Mouse (Mus musculus) left cerebral cortex, postnatal 10 days (tissue): ENCODE measurements around the gene Kif15. TPM values are rescaled to one million over a fixed set of nuclear protein-coding genes. Genes with fewer than 3 reads are reported as not detected.
A peak's percentile ranks its signal among the peaks of the same experiment; 100 is the strongest.

ENCODE experiments used
- DNase-seq, 2 experiments: peaks; one replicate each; pipeline ENCODE4 v3.0.0; 2021 to 2022; ENCODE audit warnings: low spot score in 2 of 2, mixed read lengths in 1 of 2; ENCODE audit errors: extremely low spot score in 1 of 2
- intact Hi-C: fragments of 180-260 bp; cut with DNase I; formaldehyde crosslinking; loops from one replicate; pipeline ENCODE4 v1.15.1; 2025
- total RNA-seq, 2 experiments: library from RNA; stranded (reverse); gene quantifications; 2 replicates each; pipeline ENCODE4 v1.2.3; 2021

The Kif15 gene
- total RNA-seq, result 1 to 10 TPM; 3.6 to 4.9 TPM

- intact Hi-C loops, result no loop called here
Observed at GRCm38 (mm10) chr9:122950643-122951475, at the start of gene Kif15, which contains the start of gene 1110059G10Rik. Kif15 (plus strand) TSS chr9:122951046. 1110059G10Rik (minus strand) TSS chr9:122951000.

DNA sequence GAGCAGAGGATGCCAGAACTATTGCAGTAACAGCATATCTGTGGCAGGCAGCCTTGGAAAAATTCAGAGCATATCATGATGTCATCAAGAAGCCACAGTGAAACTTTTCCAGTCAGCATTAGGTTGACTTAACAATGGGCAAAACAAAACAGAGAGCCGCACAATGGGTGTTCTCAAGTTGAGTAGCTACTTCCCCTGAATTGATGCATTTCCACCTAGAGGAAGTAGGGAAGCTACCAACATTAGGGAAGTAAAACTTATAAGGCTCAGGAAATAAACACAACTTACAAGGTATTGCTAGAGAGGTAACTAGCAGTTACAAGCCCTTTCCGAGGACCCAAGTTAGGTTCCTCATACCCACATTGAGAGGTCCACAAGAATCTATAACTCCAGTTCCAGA lies 49.8 kb upstream of the Kif15 start:
- intact Hi-C loops, result no loop called here
- no peak for DNase-seq

More at GRCm38 (mm10) chr9:122950643-122951475, at the start of gene Kif15, which contains the start of gene 1110059G10Rik:
- DNase-seq, result peak; percentile 93

- intact Hi-C loops, result no loop called here
- peak; percentile 46 to 85 for DNase-seq
Observed at GRCm38 (mm10) chr9:122902717-122903535, 47.9 kb upstream of the Kif15 start.

DNA sequence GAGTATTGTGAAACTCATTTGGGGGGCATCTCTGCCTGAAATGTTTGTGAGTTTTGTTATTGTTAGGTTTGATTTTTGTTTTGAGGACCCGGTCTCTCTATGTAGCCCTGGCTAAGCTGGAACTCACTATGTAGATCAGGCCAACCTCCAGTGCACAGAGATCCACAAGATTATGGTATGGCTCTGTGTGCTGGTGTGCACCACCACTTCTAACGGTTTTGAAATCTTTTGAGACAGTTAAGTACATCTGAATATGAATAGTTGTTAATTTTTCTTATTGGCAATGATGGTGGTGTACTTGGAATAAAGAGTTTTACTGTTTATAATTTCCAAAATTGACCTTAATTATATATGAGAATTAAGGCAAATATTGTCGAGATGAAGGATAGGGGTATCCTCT lies 28.4 kb upstream of the Kif15 start:
- no peak for DNase-seq
- intact Hi-C loops, result no loop called here

- DNase-seq, result peak; percentile 67 to 87
- intact Hi-C loops, result no loop called here
Observed at GRCm38 (mm10) chr9:122922936-122923381, 27.9 kb upstream of the Kif15 start, which contains the start of gene Zfp105. Zfp105 (plus strand) TSS chr9:122923072.

DNA sequence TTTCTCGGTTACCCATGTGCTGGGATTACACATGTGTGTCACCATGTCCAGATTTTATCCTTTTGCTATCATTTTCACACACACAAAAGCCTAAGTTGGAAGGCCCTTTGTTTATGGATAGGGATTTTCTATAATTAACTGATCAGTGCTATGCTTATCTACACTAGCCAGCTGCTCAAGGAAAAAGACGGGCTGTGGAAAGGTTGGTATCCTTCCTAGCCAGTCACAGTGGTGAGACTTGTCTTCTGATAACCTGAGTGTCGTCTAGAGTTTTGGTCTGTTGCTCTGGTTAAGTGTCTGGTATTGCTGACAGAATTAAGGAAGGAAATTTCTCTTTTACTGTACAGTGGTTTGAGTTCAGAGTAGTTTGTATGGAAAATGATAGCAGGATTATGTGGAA lies 21.9 kb upstream of the Kif15 start:
- intact Hi-C loops, result no loop called here
- no peak for DNase-seq

- DNase-seq, result no peak
- intact Hi-C loops, result no loop called here
Observed at GRCm38 (mm10) chr9:122998406-122999192, 47.8 kb downstream of the Kif15 start.

- no peak for DNase-seq
- intact Hi-C loops, result no loop called here
Observed at GRCm38 (mm10) chr9:122999193-122999586, 48.3 kb downstream of the Kif15 start.

GRCm38 (mm10) chr9:123004718-123005117 lies 53.9 kb downstream of the Kif15 start:
- DNase-seq, result no peak
- intact Hi-C loops, result no loop called here

DNA sequence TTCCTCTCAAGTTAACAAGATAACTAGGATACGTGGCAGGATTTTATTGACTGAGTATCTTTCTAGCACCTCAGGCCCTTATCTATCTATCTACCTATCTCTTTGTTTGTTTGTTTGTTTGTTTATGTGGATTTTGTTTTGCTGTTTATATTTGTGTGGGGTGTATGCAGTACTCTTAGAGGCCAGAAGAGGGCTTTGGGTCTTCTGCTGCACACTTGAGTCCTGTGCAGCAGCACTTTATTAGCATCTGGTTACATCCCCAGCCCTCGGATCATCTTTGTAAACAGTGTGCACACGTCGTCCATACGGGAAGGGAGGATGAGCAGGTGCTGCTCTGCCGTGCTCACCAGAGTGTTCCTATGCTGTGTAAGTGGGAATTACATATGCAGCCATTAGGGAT lies 55.2 kb downstream of the Kif15 start:
- intact Hi-C loops, result no loop called here
- no peak for DNase-seq

GRCm38 (mm10) chr9:123020995-123021631 lies 70.3 kb downstream of the Kif15 start, which contains the start of gene Tmem42:
Tmem42 (plus strand) TSS chr9:123021326.
- intact Hi-C loops, result no loop called here
- peak; percentile 78 to 92 for DNase-seq

DNA sequence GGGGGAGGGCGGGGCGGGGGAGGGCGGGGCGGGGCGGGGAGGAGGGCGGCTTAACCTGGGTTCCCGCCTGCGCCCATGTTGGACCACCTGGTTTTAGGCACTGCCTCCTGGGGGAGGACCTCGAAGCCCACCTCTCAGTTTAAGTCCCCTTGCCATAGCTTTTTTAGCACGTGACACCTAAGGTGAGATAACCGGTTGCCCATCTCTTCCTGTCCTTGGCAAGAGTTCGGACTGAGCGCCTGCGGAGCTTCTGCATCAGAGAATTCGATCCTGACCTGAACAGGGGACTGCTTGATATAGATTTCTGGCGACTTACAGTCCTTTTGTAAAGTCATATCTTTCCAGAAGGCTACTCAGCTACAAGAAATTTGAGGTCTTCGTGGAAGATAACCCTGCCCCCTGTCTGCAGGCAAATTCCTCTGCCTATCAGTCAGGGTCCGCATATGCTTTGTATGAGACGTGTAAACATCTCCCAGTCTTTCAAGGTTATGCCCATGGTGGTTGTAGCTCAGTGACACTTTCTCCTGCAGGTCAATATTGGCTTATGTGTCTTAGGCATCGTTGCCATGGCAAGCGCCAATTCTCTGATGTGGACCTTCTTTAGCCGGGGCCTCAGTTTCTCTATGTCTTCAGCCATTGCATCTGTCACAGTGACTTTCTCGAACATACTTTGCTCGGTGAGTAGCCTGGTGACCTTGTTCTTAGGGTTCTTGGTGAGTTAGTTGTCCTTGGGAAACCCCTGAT lies 71.0 kb downstream of the Kif15 start:
- DNase-seq, result peak in 1 of 2 experiments; percentile 9
- intact Hi-C loops, result no loop called here

- DNase-seq, result no peak
- intact Hi-C loops, result no loop called here
Observed at GRCm38 (mm10) chr9:123024201-123024600, 73.4 kb downstream of the Kif15 start.

DNA sequence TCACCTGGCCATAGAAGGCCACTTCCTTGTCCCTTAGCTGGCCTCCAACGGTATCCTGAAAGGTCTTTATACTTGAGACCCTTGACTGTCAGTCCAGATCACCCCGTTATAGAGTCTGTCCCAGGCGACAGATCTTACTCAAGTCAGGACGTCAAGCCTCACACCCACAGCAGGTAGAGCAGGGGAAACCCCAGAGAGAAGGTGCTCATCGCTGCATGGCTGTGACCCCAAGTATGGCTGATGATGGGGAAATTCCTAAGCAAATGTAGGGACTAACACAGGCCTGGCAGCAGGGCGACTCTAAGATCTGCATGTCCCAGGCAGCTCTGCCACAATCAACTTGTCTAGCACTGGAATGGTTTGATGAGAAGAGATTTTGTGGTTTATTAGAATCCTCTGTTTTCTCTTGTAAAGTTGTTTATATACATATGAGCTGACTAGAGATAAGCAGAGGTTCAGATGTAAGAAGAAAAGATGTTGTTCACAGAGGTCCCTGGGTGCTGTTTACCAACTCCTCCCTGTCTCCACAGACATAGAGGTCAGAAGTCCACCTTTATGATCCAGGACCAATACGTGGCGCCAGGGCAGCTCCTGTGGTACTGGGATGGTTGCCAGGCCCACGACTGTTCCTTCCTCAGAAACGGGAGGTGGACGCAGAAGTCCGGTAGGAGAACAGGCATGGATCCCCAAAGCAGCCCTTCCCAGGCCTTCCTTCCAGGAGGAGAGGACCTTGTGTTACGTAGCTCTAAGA lies 80.8 kb downstream of the Kif15 start:
- intact Hi-C loops, result no loop called here
- DNase-seq, result peak in 1 of 2 experiments; percentile 26

DNA sequence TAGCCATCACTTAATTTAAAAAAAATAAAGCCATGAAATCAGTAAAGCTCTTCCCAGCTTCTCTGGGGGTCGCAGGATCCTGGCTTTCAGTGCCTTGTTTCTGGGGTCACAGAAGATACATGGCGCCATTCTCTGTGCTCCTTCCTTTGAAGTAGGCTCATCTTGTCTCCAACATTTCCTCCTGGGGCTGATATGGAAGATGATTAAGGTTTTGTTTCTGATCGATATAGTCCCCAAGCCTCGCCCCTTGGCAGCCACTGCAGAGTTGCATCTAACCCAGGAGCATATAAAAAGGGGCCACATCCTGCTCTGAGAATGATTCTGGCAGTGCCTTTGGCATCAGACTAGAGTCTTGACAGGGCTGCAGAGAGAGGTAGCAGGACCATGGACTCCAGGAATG lies 83.6 kb downstream of the Kif15 start, which contains the start of gene Tgm4:
Tgm4 (plus strand) TSS at position 301 of the 400 bp plus-strand sequence.
- intact Hi-C loops, result no loop called here
- no peak for DNase-seq

DNA sequence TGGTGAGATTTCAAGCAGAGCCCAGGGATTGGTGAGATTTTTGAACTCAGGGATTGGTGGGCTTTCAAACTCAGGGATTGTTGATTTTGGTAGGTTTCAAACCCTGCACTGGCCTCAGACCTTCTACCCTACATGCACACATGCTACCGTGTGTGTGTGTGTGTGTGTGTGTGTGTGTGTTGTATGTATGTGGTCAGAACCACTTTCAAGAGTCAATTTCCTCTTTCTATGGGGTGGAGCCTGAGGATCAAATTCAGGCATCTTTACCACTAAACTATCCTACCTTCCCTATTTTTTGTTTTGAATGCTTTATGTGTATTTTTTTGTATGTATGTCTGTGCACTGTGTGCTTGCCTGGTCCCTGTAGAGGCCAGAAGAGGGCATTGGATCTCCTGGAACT lies 96.8 kb downstream of the Kif15 start:
- intact Hi-C loops, result no loop called here
- DNase-seq, result no peak

DNA sequence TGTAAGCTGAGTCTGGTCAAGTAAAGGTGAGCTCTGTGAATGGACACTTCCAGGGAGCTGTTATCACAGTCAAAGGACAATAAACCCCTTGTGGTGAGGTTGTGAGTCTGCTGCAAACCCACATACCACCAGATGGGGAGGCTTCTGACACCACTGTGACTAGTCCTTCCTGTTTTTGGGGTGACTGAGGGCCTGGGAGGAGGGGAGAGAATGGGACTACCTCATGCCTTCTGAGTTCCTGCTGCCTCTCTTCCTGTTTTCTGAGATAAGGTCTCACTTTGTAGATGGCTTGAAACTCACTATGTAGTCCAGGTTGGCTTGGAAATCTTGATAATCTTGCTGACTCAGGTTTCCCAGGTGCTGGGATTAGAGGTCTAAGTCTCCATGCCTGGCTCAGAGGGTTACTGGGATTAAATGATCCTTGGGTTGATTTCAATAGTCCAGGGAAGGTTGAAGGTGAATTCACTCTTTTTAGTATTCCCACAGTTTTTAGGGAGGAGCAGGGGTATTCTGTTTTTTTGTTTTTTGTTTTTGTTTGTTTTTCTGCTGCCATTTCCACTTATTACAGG lies 108.0 kb downstream of the Kif15 start:
- intact Hi-C loops, result no loop called here
- DNase-seq, result no peak
